Mouse (Mus musculus) lung, embryonic 16.5 days (tissue): ENCODE measurements around the gene Ube2l6. TPM values are rescaled to one million over a fixed set of nuclear protein-coding genes. Genes with fewer than 3 reads are reported as not detected.

Source experiments
- ATAC-seq: fragments of 200-750 bp; cut with Nextera tagmentation; 2 replicates; pipeline ENCODE4 v1.8.0; 2017; ENCODE audit warnings: low read depth, mild to moderate bottlenecking, moderate library complexity
- H3K27ac ChIP-seq: fragments of 300-500 bp; sonication (generic); 2 replicates; pipeline ENCODE4 v1.5.1; 2014; ENCODE audit warnings: mild to moderate bottlenecking, control low read depth, low read length
- H3K27me3 ChIP-seq: fragments of 300-500 bp; sonication (generic); 2 replicates; pipeline ENCODE4 v1.6.1; 2014; ENCODE audit warnings: low read depth, low read length, mixed read lengths; ENCODE audit not compliant: control insufficient read depth, insufficient read depth
- H3K36me3 ChIP-seq: fragments of 300-500 bp; sonication (generic); 2 replicates; pipeline ENCODE4 v1.6.1; 2014; ENCODE audit warnings: low read length; ENCODE audit not compliant: control insufficient read depth, insufficient read depth
- H3K4me1 ChIP-seq: fragments of 300-500 bp; sonication (generic); replicated peaks from 2 replicates; pipeline ENCODE4 v1.6.1; 2014; ENCODE audit warnings: low read length, mixed read lengths; ENCODE audit not compliant: control insufficient read depth, insufficient read depth
- H3K4me2 ChIP-seq: fragments of 300-500 bp; sonication (generic); 2 replicates; pipeline ENCODE4 v1.6.1; 2014; ENCODE audit warnings: low read depth, low read length, control low read depth
- H3K4me3 ChIP-seq: fragments of 300-500 bp; sonication (generic); 2 replicates; pipeline ENCODE4 v1.5.1; 2014; ENCODE audit warnings: mild to moderate bottlenecking, low read length, control low read depth
- H3K9ac ChIP-seq: fragments of 300-500 bp; sonication (generic); 2 replicates; pipeline ENCODE4 v1.6.1; 2014; ENCODE audit warnings: low read length, control low read depth
- H3K9me3 ChIP-seq: fragments of 300-500 bp; sonication (generic); 2 replicates; pipeline ENCODE4 v1.6.1; 2016; ENCODE audit warnings: low read length; ENCODE audit not compliant: control insufficient read depth
- WGBS: fragments of 180-500 bp; shearing (Covaris S2); extraction: QIAGEN DNeasy Blood & Tissue Kit; methylation state at CpG from one replicate; pipeline ENCODE4 v1.1.7; 2014; 5-methylcytosine and 5-hydroxymethylcytosine counted together
- polyA plus RNA-seq: library from polyadenylated mRNA; unstranded; fragments of >200 nt; fragmentation: Nextera tagmentation; extraction: Ambion mirVana; gene quantifications from 2 replicates; pipeline ENCODE4 v1.2.1, GENCODE M21; 2015

Gene Ube2l6
- 76.0 and 82.9 TPM in 2 replicates for polyA plus RNA-seq

DNA sequence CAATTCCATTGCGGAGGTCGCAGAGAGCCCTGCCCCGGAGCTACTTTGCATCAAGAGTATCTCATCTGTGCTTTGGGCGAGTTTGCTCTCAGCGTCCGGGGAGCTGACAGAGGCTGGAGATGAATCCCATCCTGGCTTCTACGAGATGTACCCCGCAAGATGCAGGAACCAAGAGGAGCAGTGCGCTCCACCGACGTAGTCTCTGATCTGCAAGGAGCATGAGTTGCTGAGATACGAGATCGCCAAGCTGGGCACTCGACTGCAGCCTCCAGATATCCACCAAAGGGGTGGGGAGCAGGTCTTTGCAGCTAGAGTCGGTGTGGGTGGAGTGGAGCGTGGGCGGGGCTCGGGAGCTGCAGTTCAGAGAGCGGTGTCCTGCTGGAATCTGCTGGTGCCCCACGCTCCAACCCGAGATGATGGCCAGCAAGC, at the start of gene Ube2l6:
Gene Ube2l6, plus strand, starts transcription at position 336 of the 429 bp plus-strand sequence.
- no peaks in the 10 kb centered on the region for H3K36me3 ChIP-seq
- H3K9ac ChIP-seq: peak within 1 kb of the TSS; percentile 71
- no peaks in the 10 kb centered on the region for H3K9me3 ChIP-seq
- no peaks in the 10 kb centered on the region for H3K27me3 ChIP-seq
- peak within 1 kb of the TSS; percentile 70 for H3K4me3 ChIP-seq
- peak within 1 kb of the TSS; percentile 49; the same call in 1 of the 2 replicates for H3K27ac ChIP-seq
- ATAC-seq: peak; percentile 88
- H3K4me2 ChIP-seq: peak within 1 kb of the TSS; percentile 95
- 1% methylated on average over 21 of the region's 21 CpGs for WGBS
- no peaks in the 10 kb centered on the region for H3K4me1 ChIP-seq

GRCm38 (mm10) chr2:84750115-84750514, 48.5 kb upstream of the Ube2l6 start:
- H3K27ac ChIP-seq: peak overlapping the region; percentile 47; the same call in 1 of the 2 replicates
- H3K4me3 ChIP-seq: no peak overlapping the region
- no peak overlapping the region for H3K4me2 ChIP-seq
- H3K27me3 ChIP-seq: no peaks in the 10 kb centered on the region
- no peaks in the 10 kb centered on the region for H3K36me3 ChIP-seq
- no peak overlapping the region for H3K9ac ChIP-seq
- WGBS: 47% methylated on average over 6 of the region's 6 CpGs
- H3K4me1 ChIP-seq: no peaks in the 10 kb centered on the region
- ATAC-seq: peak; percentile 87
- no peaks in the 10 kb centered on the region for H3K9me3 ChIP-seq

- no peak for ATAC-seq
- 69% methylated on average over 5 of the region's 5 CpGs for WGBS
- Histone ChIP-seq H3K4me3 (no peak overlapping the region), H3K36me3 (no peaks in the 10 kb centered on the region), H3K4me1 (no peaks in the 10 kb centered on the region), H3K9ac (no peak overlapping the region), H3K9me3 (no peaks in the 10 kb centered on the region), H3K27me3 (no peaks in the 10 kb centered on the region), H3K4me2 (no peak overlapping the region), H3K27ac (no peak overlapping the region)
These were observed 42.4 kb upstream of the Ube2l6 start for GRCm38 (mm10) chr2:84756245-84756644.

- H3K4me3 ChIP-seq: no peak overlapping the region
- no peak overlapping the region for H3K9ac ChIP-seq
- no peaks in the 10 kb centered on the region for H3K36me3 ChIP-seq
- no peaks in the 10 kb centered on the region for H3K4me1 ChIP-seq
- no peaks in the 10 kb centered on the region for H3K9me3 ChIP-seq
- no peaks in the 10 kb centered on the region for H3K27me3 ChIP-seq
- no peak for ATAC-seq
- 58% methylated on average over 7 of the region's 7 CpGs for WGBS
- H3K4me2 ChIP-seq: no peak overlapping the region
- no peak overlapping the region for H3K27ac ChIP-seq
These were observed 41.5 kb upstream of the Ube2l6 start for GRCm38 (mm10) chr2:84757026-84757682.

DNA sequence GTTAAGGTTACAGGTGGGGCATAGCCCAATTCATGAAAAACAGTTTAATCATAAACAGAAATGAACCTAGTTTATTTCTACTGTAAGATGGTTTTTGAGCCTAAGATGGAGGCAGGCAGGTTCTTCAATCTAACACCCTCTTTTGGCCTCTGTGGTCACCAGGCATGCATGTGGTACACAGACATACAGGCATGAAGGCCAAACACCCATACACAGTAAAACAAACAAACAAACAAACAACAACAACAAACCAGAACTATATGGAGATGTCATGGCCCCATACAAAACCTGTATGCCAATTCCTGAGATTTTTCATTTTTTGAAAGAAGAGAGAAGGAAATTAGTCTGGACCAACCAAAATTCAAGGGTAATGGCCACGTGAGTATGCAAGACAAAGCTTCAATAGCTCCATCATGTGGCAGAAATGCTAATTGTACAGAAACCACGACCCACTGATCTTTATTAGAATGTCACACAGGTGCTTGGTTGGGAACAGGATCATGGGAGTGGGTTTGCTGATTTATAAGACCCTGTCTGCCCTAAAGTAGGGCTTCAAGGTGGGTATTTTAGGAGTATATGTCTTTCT, 40.0 kb upstream of the Ube2l6 start:
- Histone ChIP-seq H3K4me2 (no peak overlapping the region), H3K36me3 (no peaks in the 10 kb centered on the region), H3K27me3 (no peaks in the 10 kb centered on the region), H3K4me3 (no peak overlapping the region), H3K9me3 (no peaks in the 10 kb centered on the region), H3K27ac (no peak overlapping the region), H3K9ac (no peak overlapping the region), H3K4me1 (no peaks in the 10 kb centered on the region)
- WGBS: 0% methylated on average over 2 of the region's 2 CpGs
- ATAC-seq: peak; percentile 64; the same call in 1 of the 2 replicates

- no peak for ATAC-seq
- Histone ChIP-seq H3K27me3 (no peaks in the 10 kb centered on the region), H3K9me3 (no peaks in the 10 kb centered on the region), H3K9ac (no peak overlapping the region), H3K36me3 (no peaks in the 10 kb centered on the region), H3K4me3 (no peak overlapping the region), H3K4me1 (no peaks in the 10 kb centered on the region), H3K4me2 (no peak overlapping the region), H3K27ac (no peak overlapping the region)
- 66% methylated on average over 8 of the region's 8 CpGs for WGBS
These were observed 37.9 kb upstream of the Ube2l6 start for GRCm38 (mm10) chr2:84760777-84761176.

DNA sequence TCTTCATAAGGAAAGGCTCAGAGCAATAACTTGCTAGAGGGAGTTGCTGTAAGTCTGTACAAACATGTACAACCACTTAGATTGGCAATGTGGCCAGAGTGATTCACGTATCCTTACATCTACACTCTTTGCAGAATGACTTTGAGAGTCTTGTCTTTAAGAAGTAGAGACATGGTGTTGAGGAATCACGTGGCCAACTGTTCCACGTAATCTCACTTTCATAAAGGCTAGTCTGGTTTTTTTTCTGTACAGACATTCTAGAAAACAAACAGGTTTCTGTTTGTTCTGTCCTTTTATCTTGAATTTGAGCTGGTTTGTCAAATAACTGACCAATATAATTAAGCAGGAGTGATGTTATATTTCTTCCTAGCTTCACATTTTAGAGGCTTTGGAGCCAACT, 37.3 kb upstream of the Ube2l6 start:
- no peaks in the 10 kb centered on the region for H3K36me3 ChIP-seq
- H3K27ac ChIP-seq: no peak overlapping the region
- H3K4me1 ChIP-seq: no peaks in the 10 kb centered on the region
- H3K4me3 ChIP-seq: no peak overlapping the region
- H3K9ac ChIP-seq: no peak overlapping the region
- no peak overlapping the region for H3K4me2 ChIP-seq
- no peaks in the 10 kb centered on the region for H3K27me3 ChIP-seq
- WGBS: 63% methylated on average over 3 of the region's 3 CpGs
- ATAC-seq: no peak
- H3K9me3 ChIP-seq: no peaks in the 10 kb centered on the region

DNA sequence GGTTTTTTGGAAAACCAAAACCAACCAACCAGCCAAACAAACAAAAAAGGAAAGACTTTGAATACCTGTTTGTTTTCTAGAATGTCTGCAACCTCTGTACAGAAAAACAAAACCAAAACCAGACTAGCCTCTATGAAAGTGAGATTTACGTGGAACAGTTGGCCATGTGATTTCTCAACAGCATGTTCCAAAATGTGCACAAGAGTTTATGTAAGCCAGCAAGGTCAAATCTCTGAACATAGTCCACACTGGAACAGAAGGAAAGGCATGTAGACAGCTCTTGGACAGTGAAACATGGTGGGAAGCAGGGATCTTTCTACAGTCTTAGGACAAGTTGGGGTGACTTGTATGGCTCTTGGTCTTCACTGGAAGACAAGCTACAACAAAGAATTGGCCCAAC, 36.8 kb upstream of the Ube2l6 start:
- H3K27me3 ChIP-seq: no peaks in the 10 kb centered on the region
- no peak overlapping the region for H3K27ac ChIP-seq
- 77% methylated on average over 1 of the region's 1 CpGs for WGBS
- H3K4me2 ChIP-seq: no peak overlapping the region
- H3K4me1 ChIP-seq: no peaks in the 10 kb centered on the region
- no peak overlapping the region for H3K4me3 ChIP-seq
- ATAC-seq: no peak
- H3K9ac ChIP-seq: no peak overlapping the region
- no peaks in the 10 kb centered on the region for H3K9me3 ChIP-seq
- H3K36me3 ChIP-seq: no peaks in the 10 kb centered on the region

DNA sequence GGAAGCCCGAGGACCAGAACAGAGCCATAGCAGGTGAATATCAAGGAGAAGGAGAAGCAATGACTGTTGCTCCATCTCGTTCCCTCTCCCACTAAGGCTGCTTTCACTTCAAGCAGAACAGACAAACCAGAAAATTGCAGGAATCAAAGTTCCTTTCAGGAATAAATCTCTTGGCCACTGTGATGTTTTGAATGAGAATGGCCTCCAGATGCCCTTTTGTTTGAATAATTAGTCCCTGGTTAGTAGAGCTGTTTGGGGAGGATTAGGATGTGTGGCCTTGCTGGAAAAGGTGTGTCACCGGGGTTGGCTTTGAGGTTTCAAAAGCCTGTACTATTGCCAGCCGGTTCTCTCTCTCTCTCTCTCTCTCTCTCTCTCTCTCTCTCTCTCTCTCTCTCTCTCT, 36.3 kb upstream of the Ube2l6 start:
- no peaks in the 10 kb centered on the region for H3K9me3 ChIP-seq
- ATAC-seq: no peak
- H3K4me3 ChIP-seq: no peak overlapping the region
- 60% methylated on average over 4 of the region's 4 CpGs for WGBS
- H3K4me1 ChIP-seq: no peaks in the 10 kb centered on the region
- no peak overlapping the region for H3K9ac ChIP-seq
- no peak overlapping the region for H3K27ac ChIP-seq
- H3K27me3 ChIP-seq: no peaks in the 10 kb centered on the region
- H3K36me3 ChIP-seq: peaks cover 2% of the 10 kb centered on the region; the same call in 1 of the 2 replicates
- H3K4me2 ChIP-seq: no peak overlapping the region
